ENCODE assay signal across 31 mouse cellular contexts in genomic region chr3:28317339-28317738, GRCm38 (mm10). TPM values are rescaled to one million over a fixed set of nuclear protein-coding genes. Genes with fewer than 3 reads are reported as not detected.
DNase-seq lines count a peak whose midpoint lies in the region; ATAC-seq and TF ChIP-seq lines count a peak whose summit lies in the region.
"Had no signal": no experiment of that assay in that cellular context is flagged by ENCODE, and none has a peak within 500 bp of the region (broad histone marks: within the 10 kb centered on the region; RNA-seq: fewer than 3 reads in every experiment).

No protein-coding gene starts in this region.

- peak; percentile 82 for ATAC-seq in frontal cortex, adult (ENCODE audit: low TSS enrichment)
- ATAC-seq: forebrain, embryonic 16.5 days; hindbrain, postnatal 0 days; inflammation-experienced regulatory T-cells, adult 6 months; Patski had no signal

- H3K4me3 ChIP-seq in left cerebral cortex, adult 2 months = no peak overlapping the region
- H3K4me3 ChIP-seq: embryonic facial prominence, embryonic 10.5 days; embryonic facial prominence, embryonic 13.5 days; erythroblast, embryonic 14.5 days; forebrain, embryonic 12.5 days; heart, embryonic 12.5 days; heart, embryonic 15.5 days; hindbrain, embryonic 10.5 days; hindbrain, embryonic 13.5 days had no signal

- intact Hi-C loops in left cerebral cortex, adult 2 months (cut with DNase I) = no loop called here
- intact Hi-C loops in left cerebral cortex, postnatal 36 days (cut with DNase I) = loop anchor here (5.0 kb wide), 1 partner anchor 50 kb away; no protein-coding TSS in a partner anchor

- TF ChIP-seq CTCF in left cerebral cortex, adult 2 months (IDR thresholded peaks at IDR 0.05) = no peak; the same call in 1 of the 2 replicates

- DNase-seq in frontal cortex, postnatal 10 days (ENCODE audit: low spot score in 2 of 2) = no peak
- no peak for DNase-seq in left cerebral cortex, adult 2 months (ENCODE audit: extremely low spot score in 1 of 2, low spot score in 2 of 2)
- DNase-seq in left cerebral cortex, postnatal 36 days (ENCODE audit: low spot score in 2 of 2) = no peak
- peak; percentile 56 to 79 for DNase-seq in right cerebral cortex, postnatal 10 days (ENCODE audit: low spot score in 2 of 2)
- DNase-seq in right cerebral cortex, postnatal 25 days = no peak
- peak; percentile 71 for DNase-seq in telencephalon, adult 2 months (ENCODE audit: low read depth, low spot score)
- DNase-seq: adrenal gland, postnatal 10 days; adrenal gland, postnatal 36 days; B cell, adult 2 months; cerebellum, adult 11 months; cerebellum, adult 2 months; cerebellum, adult 9-11 months; cerebellum, postnatal 36 days; embryo, embryonic 11 days; gastrocnemius, postnatal 10 days; gastrocnemius, postnatal 36 days; heart, postnatal 10 days; heart, postnatal 36 days had no signal

- H3K27ac ChIP-seq in left cerebral cortex, adult 2 months = peak overlapping the region; percentile 20
- H3K27ac ChIP-seq: embryonic facial prominence, embryonic 10.5 days; embryonic facial prominence, embryonic 13.5 days; forebrain, embryonic 12.5 days; heart, embryonic 15.5 days; hindbrain, embryonic 10.5 days; hindbrain, embryonic 13.5 days; hindbrain, postnatal 0 days had no signal

RNA-seq across cellular contexts. Expression of gene Tnik, which starts 54.3 kb away (rescaled TPM):
- total RNA-seq in left cerebral cortex, adult 2 months (2021) = 100 to 1,000 TPM; 205 to 221 TPM
- total RNA-seq in left cerebral cortex, postnatal 36 days (2021) = 100 to 1,000 TPM; 164 to 253 TPM

Comparison
In these comparisons a context has a peak if more than half of its experiments do, and no peak if none do; other contexts are left out.
1. DNase-seq: peak in right cerebral cortex, postnatal 10 days (2 of 2) and telencephalon, adult 2 months (single experiment); none in frontal cortex, postnatal 10 days (0 of 2), left cerebral cortex, adult 2 months (0 of 2), left cerebral cortex, postnatal 36 days (0 of 2) and right cerebral cortex, postnatal 25 days (single experiment).